Mouse (Mus musculus) T-helper 2 cell (primary cell): ENCODE results near the gene Slc38a1.

ENCODE experiments used
- in situ Hi-C: fragments of 300-600 bp; cut with MboI, MseI; formaldehyde crosslinking; loops from one replicate; pipeline ENCODE4 v1.15.1; 2025; ENCODE audit warnings: high pct_unique_total_duplicates

Gene Slc38a1

DNA sequence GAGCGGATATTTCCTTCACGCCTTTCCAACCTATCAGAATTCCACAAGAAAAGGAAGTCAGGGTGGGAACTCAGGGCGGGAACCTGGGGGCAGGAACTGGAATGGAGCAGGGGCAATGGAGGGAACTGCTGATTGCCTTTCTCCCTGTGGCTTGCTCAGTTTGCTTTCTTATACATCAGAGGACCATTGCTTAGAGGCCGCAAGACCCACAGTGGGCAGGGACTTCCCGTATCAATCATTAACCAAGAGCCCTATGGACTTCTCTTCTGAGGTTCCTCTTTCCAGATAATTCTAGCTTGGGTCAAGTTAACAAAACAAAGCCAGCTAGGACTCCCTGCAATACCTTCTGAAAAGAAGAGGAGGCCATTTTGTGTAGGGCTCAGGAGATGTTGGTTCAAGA is 80.2 kb downstream of the Slc38a1 start:
- in situ Hi-C loops, result no loop called here

DNA sequence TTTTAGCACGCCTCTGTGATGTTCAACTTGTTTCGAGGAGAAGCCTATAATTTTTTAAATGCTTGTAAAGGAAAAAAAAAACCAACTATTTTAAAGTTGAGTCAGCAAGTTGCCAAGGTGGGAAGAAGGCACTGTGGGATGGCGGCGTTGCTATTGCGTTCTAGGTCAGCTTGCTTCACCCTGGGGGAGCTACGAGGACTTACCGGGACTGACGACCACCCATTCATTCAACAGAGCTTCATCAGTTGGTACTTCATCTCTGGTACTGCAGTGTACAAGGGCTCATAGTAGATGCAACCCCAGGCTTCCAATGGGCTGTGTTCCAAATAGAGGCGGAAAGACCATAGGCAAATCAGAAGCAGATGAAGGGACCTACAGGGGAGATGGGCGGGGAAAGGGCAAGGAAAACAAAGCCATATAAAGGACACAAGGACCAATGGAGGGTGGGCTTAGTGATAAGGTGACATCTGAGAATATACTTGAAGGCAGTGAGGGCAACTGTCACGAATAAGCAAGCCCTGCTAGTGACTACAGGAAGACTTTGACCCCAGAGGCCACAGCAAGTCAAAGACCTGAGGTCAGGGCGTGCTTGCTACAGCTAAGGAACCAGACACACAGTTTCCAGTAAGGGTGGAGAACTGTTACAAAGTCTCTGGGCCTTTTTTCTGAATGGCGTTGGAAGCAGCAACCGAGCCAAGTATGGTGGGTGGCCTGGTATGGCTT is 82.0 kb downstream of the Slc38a1 start:
- in situ Hi-C loops, result no loop called here

GRCm38 (mm10) chr15:96551569-96552380 is 90.9 kb downstream of the Slc38a1 start:
- in situ Hi-C loops, result no loop called here

DNA sequence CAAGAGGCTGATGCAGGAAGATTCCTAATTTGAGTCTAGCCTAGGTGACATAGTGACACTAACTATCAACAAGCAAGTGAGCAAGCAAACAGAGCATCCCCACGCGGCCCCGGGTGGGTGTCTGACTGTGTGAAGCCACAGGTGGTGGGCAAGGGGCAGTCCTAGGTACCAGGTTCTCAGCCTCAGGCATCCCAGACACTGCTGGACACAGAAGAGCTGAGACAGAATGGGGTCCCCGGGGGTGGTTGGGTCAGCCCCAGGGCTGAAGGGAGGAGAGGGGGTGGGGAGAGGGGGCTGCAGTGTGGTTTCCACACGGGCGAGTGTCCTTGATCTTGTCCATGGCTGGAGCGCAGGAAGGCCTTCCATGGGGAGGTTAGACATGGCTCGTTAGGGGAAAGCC is 91.6 kb downstream of the Slc38a1 start:
- in situ Hi-C loops, result no loop called here

DNA sequence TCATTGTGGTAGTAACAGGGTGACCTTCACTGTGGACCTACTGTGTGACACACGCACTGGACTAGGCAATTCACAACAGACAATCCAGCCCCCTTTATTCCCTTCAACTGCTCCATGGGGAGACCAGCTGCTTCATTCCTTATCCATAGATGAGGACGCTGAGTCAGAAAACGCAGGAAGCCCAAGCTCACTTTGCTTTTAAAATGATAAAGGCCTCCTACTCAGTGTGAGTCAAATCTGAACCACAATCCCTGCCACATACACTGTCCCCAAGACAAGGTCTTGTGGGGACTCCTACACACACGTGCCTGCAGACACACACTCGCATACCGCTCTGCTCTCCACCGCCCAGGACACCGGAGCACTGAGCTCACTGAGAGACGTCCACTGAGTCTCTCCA is 94.3 kb downstream of the Slc38a1 start:
- in situ Hi-C loops, result no loop called here

DNA sequence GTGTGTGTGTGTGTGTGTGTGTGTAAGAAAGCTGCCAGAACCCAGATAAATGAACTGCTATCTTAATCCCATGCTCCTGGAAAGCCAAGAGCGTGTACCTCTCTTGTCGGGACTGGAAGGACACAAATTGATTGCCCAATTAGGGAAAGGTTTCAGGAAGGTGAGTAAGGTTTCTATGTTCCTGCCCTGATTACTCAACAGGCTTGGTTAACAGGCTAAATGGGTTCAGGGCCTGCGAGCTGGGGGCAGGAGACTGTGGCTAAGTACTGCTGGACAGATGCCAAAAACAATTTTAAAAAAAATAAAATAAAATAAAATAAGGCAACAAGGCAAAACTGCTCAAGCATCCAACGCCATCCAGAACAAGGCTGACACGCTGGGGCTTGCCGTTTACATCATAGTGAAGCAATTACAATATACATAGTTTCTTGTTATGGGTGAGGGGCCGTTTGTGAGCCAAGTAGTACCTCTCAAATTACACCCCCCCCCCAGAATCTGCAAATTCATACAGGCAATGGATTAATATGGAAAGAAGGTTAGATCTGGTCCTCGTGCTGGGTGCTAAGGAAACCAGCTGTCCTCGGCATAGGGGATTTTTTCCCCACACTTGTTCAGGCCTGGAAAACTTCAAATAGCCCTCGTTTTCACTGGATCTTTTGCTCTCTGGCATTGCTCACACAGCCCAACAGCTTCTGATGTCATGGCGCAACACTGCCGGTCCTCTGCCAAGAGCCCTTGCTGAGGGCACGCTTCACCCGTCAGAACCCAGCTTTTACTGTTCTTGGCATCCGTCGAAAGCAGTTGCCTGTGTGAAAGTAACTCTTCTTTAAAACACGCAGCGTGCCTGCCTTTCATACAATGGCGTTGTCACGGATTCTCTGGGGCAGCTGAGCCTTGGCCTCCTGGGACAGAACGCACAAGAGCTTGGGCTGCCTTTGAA is 95.2 kb downstream of the Slc38a1 start:
- in situ Hi-C loops, result no loop called here

- in situ Hi-C loops, result no loop called here
Observed at GRCm38 (mm10) chr15:96543181-96543828, 99.4 kb downstream of the Slc38a1 start.

DNA sequence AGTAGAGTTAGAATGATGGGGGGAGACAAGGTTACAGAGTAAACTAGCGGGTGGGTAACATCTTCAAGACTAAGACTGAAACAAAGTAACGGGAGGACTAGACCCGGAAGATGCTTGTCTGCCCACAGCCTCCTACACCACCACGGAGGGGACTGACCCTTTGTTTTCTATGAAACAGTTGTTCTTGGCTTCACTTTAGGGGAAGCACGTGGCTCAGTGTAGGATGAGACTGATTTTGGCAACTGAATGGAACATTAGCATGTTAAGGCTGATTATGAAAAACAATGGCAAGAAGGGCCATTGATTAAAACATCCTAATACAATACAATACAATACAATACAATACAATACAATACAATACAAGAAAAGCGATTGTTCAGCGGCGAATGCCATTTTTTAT is 100.6 kb downstream of the Slc38a1 start:
- in situ Hi-C loops, result no loop called here

DNA sequence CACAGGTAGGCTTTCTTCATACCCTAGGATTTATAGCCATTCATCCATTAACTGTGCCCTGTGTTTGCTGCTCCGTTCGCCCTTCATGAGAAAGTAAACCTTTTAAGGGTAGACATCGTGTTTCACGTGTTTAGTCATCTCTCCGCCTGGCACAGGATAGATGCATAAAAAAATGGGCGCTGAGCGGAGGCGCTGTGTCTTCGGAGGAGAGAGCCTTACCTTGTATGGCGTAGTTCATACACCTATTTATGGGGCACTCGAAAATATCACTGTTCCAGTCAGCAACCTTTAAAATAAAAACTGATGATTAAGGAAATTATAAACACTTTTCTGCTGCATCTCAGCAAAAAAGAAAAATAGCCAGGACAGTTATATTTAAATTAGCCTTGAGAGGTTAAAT is 105.4 kb downstream of the Slc38a1 start:
- in situ Hi-C loops, result no loop called here

- in situ Hi-C loops, result no loop called here
Observed at GRCm38 (mm10) chr15:96536412-96536811, 106.3 kb downstream of the Slc38a1 start.

- in situ Hi-C loops, result loop anchor here (10.0 kb wide), 1 partner anchor 147 kb away; no protein-coding TSS in a partner anchor
Observed at GRCm38 (mm10) chr15:96527686-96528085, 115.0 kb downstream of the Slc38a1 start.

DNA sequence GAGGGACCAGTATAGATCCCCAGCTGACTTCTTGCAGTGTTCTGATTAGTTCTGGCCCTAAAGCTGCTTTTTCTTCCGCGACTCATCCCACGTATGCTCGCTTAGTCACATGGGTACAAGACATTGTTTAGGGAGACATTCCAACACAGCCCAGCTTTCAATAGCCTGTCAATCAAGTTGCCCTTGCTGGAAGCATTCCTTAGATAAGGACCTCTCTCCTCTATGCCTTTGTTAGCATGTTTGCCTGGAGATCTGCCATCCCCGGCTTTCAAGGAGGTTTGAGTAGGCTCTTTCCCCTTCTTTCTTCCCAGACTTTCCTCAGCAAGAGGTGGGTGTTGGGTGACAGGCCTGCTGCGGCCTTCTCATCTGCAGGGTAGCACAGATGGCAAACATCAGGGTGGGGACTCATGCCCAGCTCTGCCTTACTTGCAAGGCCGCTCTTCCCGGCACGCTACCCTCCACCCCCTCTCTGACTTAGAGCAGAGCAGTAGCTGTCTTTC is 118.4 kb downstream of the Slc38a1 start:
- in situ Hi-C loops, result loop anchor here (10.0 to 25.0 kb wide), 2 partner anchors 151 to 413 kb away; no protein-coding TSS in a partner anchor
